Mouse (Mus musculus) Muller cell, postnatal 12 days (primary cell): ENCODE measurements around the gene Cyp26b1.

Source experiments
- DNase-seq: peaks from one replicate; pipeline ENCODE4 v3.0.0-alpha.2; 2015; ENCODE audit errors: inconsistent ontology term

Gene Cyp26b1

GRCm38 (mm10) chr6:84587471-84588101 lies 6.1 kb downstream of the Cyp26b1 start:
- peak; percentile 68 for DNase-seq

GRCm38 (mm10) chr6:84586551-84587200 lies 7.0 kb downstream of the Cyp26b1 start:
- no peak for DNase-seq

- DNase-seq = no peak
Observed at GRCm38 (mm10) chr6:84585686-84586300, 7.9 kb downstream of the Cyp26b1 start.

- peak; percentile 40 for DNase-seq
Observed at GRCm38 (mm10) chr6:84584783-84585685, 8.7 kb downstream of the Cyp26b1 start.

GRCm38 (mm10) chr6:84583841-84584782 lies 9.6 kb downstream of the Cyp26b1 start:
- no peak for DNase-seq

- DNase-seq = no peak
Observed at GRCm38 (mm10) chr6:84583371-84583770, 10.3 kb downstream of the Cyp26b1 start.

- DNase-seq = no peak
Observed at GRCm38 (mm10) chr6:84582826-84583225, 10.9 kb downstream of the Cyp26b1 start.

- DNase-seq = no peak
Observed at GRCm38 (mm10) chr6:84581833-84582445, 11.8 kb downstream of the Cyp26b1 start.

GRCm38 (mm10) chr6:84580979-84581832 lies 12.5 kb downstream of the Cyp26b1 start:
- no peak for DNase-seq

GRCm38 (mm10) chr6:84579508-84579907 lies 14.2 kb downstream of the Cyp26b1 start:
- peak; percentile 42 for DNase-seq

GRCm38 (mm10) chr6:84578928-84579327 lies 14.8 kb downstream of the Cyp26b1 start:
- DNase-seq = no peak

- no peak for DNase-seq
Observed at GRCm38 (mm10) chr6:84577898-84578297, 15.8 kb downstream of the Cyp26b1 start.

GRCm38 (mm10) chr6:84573905-84574660 lies 19.6 kb downstream of the Cyp26b1 start:
- DNase-seq = no peak

GRCm38 (mm10) chr6:84570039-84570438 lies 23.7 kb downstream of the Cyp26b1 start:
- no peak for DNase-seq

- no peak for DNase-seq
Observed at GRCm38 (mm10) chr6:84569590-84569989, 24.1 kb downstream of the Cyp26b1 start.

- DNase-seq = no peak
Observed at GRCm38 (mm10) chr6:84568880-84569279, 24.8 kb downstream of the Cyp26b1 start.

- peak; percentile 49 for DNase-seq
Observed at GRCm38 (mm10) chr6:84567696-84568095, 26.0 kb downstream of the Cyp26b1 start.

- DNase-seq = no peak
Observed at GRCm38 (mm10) chr6:84566825-84567224, 26.9 kb downstream of the Cyp26b1 start.

GRCm38 (mm10) chr6:84565245-84565644 lies 28.5 kb downstream of the Cyp26b1 start:
- peak; percentile 79 for DNase-seq
